Mouse (Mus musculus): ENCODE results near the gene Tns3. TPM values are rescaled to one million over a fixed set of nuclear protein-coding genes. Genes with fewer than 3 reads are reported as not detected.
"Not testable (repeated sequence)": the region's sequence is repeated elsewhere in the genome, so short reads cannot be mapped to it uniquely, and the experiment has no call there.

Tns3 gene
- polyA plus RNA-seq, 1 experiment from 2014 or later: 4.1 TPM

- 89% methylated on average over 1 of the region's 1 CpGs for WGBS (ENCODE audit: insufficient replicate concordance)
- Histone ChIP-seq H3K9me3 (replicated peaks; ENCODE audit: control insufficient read depth, low read length) (no peaks in the 10 kb centered on the region), H3K4me1 (ENCODE audit: control insufficient read depth, low read depth, low read length) (no peaks in the 10 kb centered on the region), H3K4me2 (ENCODE audit: low read depth, low read length) (no peak overlapping the region), H3K9ac (ENCODE audit: low read depth, low read length) (no peak overlapping the region), H3K27ac (ENCODE audit: low read length) (no peak overlapping the region), H3K4me3 (ENCODE audit: low read depth, low read length) (no peak overlapping the region), H3K27me3 (ENCODE audit: control insufficient read depth, insufficient read depth, low read depth, low read length) (no peaks in the 10 kb centered on the region), H3K36me3 (ENCODE audit: control insufficient read depth, insufficient read depth) (no peaks in the 10 kb centered on the region)
- ATAC-seq (ENCODE audit: low read depth): no peak
These were observed 118.5 kb downstream of the Tns3 start for GRCm38 (mm10) chr11:8545798-8546197.

- no peaks in the 10 kb centered on the region for H3K9me3 ChIP-seq (replicated peaks; ENCODE audit: control insufficient read depth, low read length)
- no peaks in the 10 kb centered on the region for H3K27me3 ChIP-seq (ENCODE audit: control insufficient read depth, insufficient read depth, low read depth, low read length)
- ATAC-seq (ENCODE audit: low read depth): no peak
- H3K36me3 ChIP-seq (ENCODE audit: control insufficient read depth, insufficient read depth): no peaks in the 10 kb centered on the region
- H3K27ac ChIP-seq (ENCODE audit: low read length): no peak overlapping the region
- 57% methylated on average over 6 of the region's 6 CpGs for WGBS (ENCODE audit: insufficient replicate concordance)
- no peak overlapping the region for H3K4me2 ChIP-seq (ENCODE audit: low read depth, low read length)
- H3K4me1 ChIP-seq (ENCODE audit: control insufficient read depth, low read depth, low read length): no peaks in the 10 kb centered on the region
- H3K9ac ChIP-seq (ENCODE audit: low read depth, low read length): no peak overlapping the region
- H3K4me3 ChIP-seq (ENCODE audit: low read depth, low read length): no peak overlapping the region
These were observed 120.0 kb downstream of the Tns3 start for GRCm38 (mm10) chr11:8544355-8544754.

- WGBS (ENCODE audit: insufficient replicate concordance): 81% methylated on average over 9 of the region's 9 CpGs
- no peak overlapping the region for H3K9ac ChIP-seq (ENCODE audit: low read depth, low read length)
- H3K9me3 ChIP-seq (replicated peaks; ENCODE audit: control insufficient read depth, low read length): no peaks in the 10 kb centered on the region
- no peaks in the 10 kb centered on the region for H3K36me3 ChIP-seq (ENCODE audit: control insufficient read depth, insufficient read depth)
- H3K27ac ChIP-seq (ENCODE audit: low read length): no peak overlapping the region
- H3K4me1 ChIP-seq (ENCODE audit: control insufficient read depth, low read depth, low read length): no peaks in the 10 kb centered on the region
- H3K27me3 ChIP-seq (ENCODE audit: control insufficient read depth, insufficient read depth, low read depth, low read length): no peaks in the 10 kb centered on the region
- no peak overlapping the region for H3K4me2 ChIP-seq (ENCODE audit: low read depth, low read length)
- no peak for ATAC-seq (ENCODE audit: low read depth)
- no peak overlapping the region for H3K4me3 ChIP-seq (ENCODE audit: low read depth, low read length)
These were observed 123.0 kb downstream of the Tns3 start for GRCm38 (mm10) chr11:8541222-8541815.

- no peak overlapping the region for H3K4me3 ChIP-seq (ENCODE audit: low read depth, low read length)
- H3K4me1 ChIP-seq (ENCODE audit: control insufficient read depth, low read depth, low read length): no peaks in the 10 kb centered on the region
- no peak overlapping the region for H3K4me2 ChIP-seq (ENCODE audit: low read depth, low read length)
- H3K9ac ChIP-seq (ENCODE audit: low read depth, low read length): no peak overlapping the region
- WGBS (ENCODE audit: insufficient replicate concordance): 71% methylated on average over 8 of the region's 8 CpGs
- H3K27ac ChIP-seq (ENCODE audit: low read length): no peak overlapping the region
- H3K36me3 ChIP-seq (ENCODE audit: control insufficient read depth, insufficient read depth): no peaks in the 10 kb centered on the region
- no peaks in the 10 kb centered on the region for H3K27me3 ChIP-seq (ENCODE audit: control insufficient read depth, insufficient read depth, low read depth, low read length)
- no peak for ATAC-seq (ENCODE audit: low read depth)
- H3K9me3 ChIP-seq (replicated peaks; ENCODE audit: control insufficient read depth, low read length): no peaks in the 10 kb centered on the region
These were observed 124.6 kb downstream of the Tns3 start for GRCm38 (mm10) chr11:8539593-8540265.

GRCm38 (mm10) chr11:8537013-8537614, 127.2 kb downstream of the Tns3 start:
- Histone ChIP-seq H3K27ac (ENCODE audit: low read length) (no peak overlapping the region), H3K4me2 (ENCODE audit: low read depth, low read length) (no peak overlapping the region), H3K4me1 (ENCODE audit: control insufficient read depth, low read depth, low read length) (no peaks in the 10 kb centered on the region), H3K36me3 (ENCODE audit: control insufficient read depth, insufficient read depth) (no peaks in the 10 kb centered on the region), H3K27me3 (ENCODE audit: control insufficient read depth, insufficient read depth, low read depth, low read length) (no peaks in the 10 kb centered on the region), H3K4me3 (ENCODE audit: low read depth, low read length) (no peak overlapping the region), H3K9me3 (replicated peaks; ENCODE audit: control insufficient read depth, low read length) (no peaks in the 10 kb centered on the region), H3K9ac (ENCODE audit: low read depth, low read length) (no peak overlapping the region)
- WGBS (ENCODE audit: insufficient replicate concordance): 65% methylated on average over 5 of the region's 5 CpGs
- ATAC-seq (ENCODE audit: low read depth): no peak

GRCm38 (mm10) chr11:8534893-8535292, 129.4 kb downstream of the Tns3 start:
- H3K4me1 ChIP-seq (ENCODE audit: control insufficient read depth, low read depth, low read length): no peaks in the 10 kb centered on the region
- ATAC-seq (ENCODE audit: low read depth): peak; percentile 48; the same call in 1 of the 2 replicates
- H3K9me3 ChIP-seq (replicated peaks; ENCODE audit: control insufficient read depth, low read length): no peaks in the 10 kb centered on the region
- WGBS (ENCODE audit: insufficient replicate concordance): 16% methylated on average over 4 of the region's 4 CpGs
- no peaks in the 10 kb centered on the region for H3K27me3 ChIP-seq (ENCODE audit: control insufficient read depth, insufficient read depth, low read depth, low read length)
- no peaks in the 10 kb centered on the region for H3K36me3 ChIP-seq (ENCODE audit: control insufficient read depth, insufficient read depth)
- H3K4me3 ChIP-seq (ENCODE audit: low read depth, low read length): no peak overlapping the region
- H3K9ac ChIP-seq (ENCODE audit: low read depth, low read length): no peak overlapping the region
- no peak overlapping the region for H3K27ac ChIP-seq (ENCODE audit: low read length)
- H3K4me2 ChIP-seq (ENCODE audit: low read depth, low read length): no peak overlapping the region

GRCm38 (mm10) chr11:8532771-8533170, 131.6 kb downstream of the Tns3 start:
- H3K9ac ChIP-seq (ENCODE audit: low read depth, low read length); H3K4me2 ChIP-seq (ENCODE audit: low read depth, low read length); H3K9me3 ChIP-seq (replicated peaks; ENCODE audit: control insufficient read depth, low read length); H3K4me1 ChIP-seq (ENCODE audit: control insufficient read depth, low read depth, low read length); H3K27ac ChIP-seq (ENCODE audit: low read length); ATAC-seq (ENCODE audit: low read depth); H3K4me3 ChIP-seq (ENCODE audit: low read depth, low read length); H3K36me3 ChIP-seq (ENCODE audit: control insufficient read depth, insufficient read depth); H3K27me3 ChIP-seq (ENCODE audit: control insufficient read depth, insufficient read depth, low read depth, low read length): not testable (repeated sequence)
- 54% methylated on average over 3 of the region's 3 CpGs for WGBS (ENCODE audit: insufficient replicate concordance)

GRCm38 (mm10) chr11:8532112-8532747, 132.1 kb downstream of the Tns3 start:
- H3K4me3 ChIP-seq (ENCODE audit: low read depth, low read length): no peak overlapping the region
- H3K9ac ChIP-seq (ENCODE audit: low read depth, low read length): no peak overlapping the region
- no peak overlapping the region for H3K4me2 ChIP-seq (ENCODE audit: low read depth, low read length)
- no peak for ATAC-seq (ENCODE audit: low read depth)
- H3K27ac ChIP-seq (ENCODE audit: low read length): no peak overlapping the region
- 69% methylated on average over 10 of the region's 10 CpGs for WGBS (ENCODE audit: insufficient replicate concordance)
- H3K27me3 ChIP-seq (ENCODE audit: control insufficient read depth, insufficient read depth, low read depth, low read length): no peaks in the 10 kb centered on the region
- H3K4me1 ChIP-seq (ENCODE audit: control insufficient read depth, low read depth, low read length): no peaks in the 10 kb centered on the region
- H3K9me3 ChIP-seq (replicated peaks; ENCODE audit: control insufficient read depth, low read length): no peaks in the 10 kb centered on the region
- H3K36me3 ChIP-seq (ENCODE audit: control insufficient read depth, insufficient read depth): no peaks in the 10 kb centered on the region

- Histone ChIP-seq H3K4me3 (ENCODE audit: low read depth, low read length) (no peak overlapping the region), H3K9ac (ENCODE audit: low read depth, low read length) (no peak overlapping the region), H3K4me2 (ENCODE audit: low read depth, low read length) (no peak overlapping the region), H3K36me3 (ENCODE audit: control insufficient read depth, insufficient read depth) (no peaks in the 10 kb centered on the region), H3K4me1 (ENCODE audit: control insufficient read depth, low read depth, low read length) (no peaks in the 10 kb centered on the region), H3K27me3 (ENCODE audit: control insufficient read depth, insufficient read depth, low read depth, low read length) (no peaks in the 10 kb centered on the region), H3K9me3 (replicated peaks; ENCODE audit: control insufficient read depth, low read length) (no peaks in the 10 kb centered on the region), H3K27ac (ENCODE audit: low read length) (no peak overlapping the region)
- ATAC-seq (ENCODE audit: low read depth): no peak
- WGBS (ENCODE audit: insufficient replicate concordance): 53% methylated on average over 4 of the region's 4 CpGs
These were observed 133.8 kb downstream of the Tns3 start for GRCm38 (mm10) chr11:8530506-8530905.
